Mouse (Mus musculus): ENCODE measurements at regions not wholly inside any gene's neighbourhood (a gene's known extent, or its start where the extent isn't known, plus 50 kb on each side); places are given as distances from the start of the nearest gene placed in this dataset.
A peak's percentile ranks its signal among the peaks of the same experiment; 100 is the strongest.

- no peak for DNase-seq
Observed at GRCm38 (mm10) chr2:116942321-116942791, 63.9 kb downstream of the Tmco5 start.

GRCm38 (mm10) chr2:116948538-116948937 lies 70.0 kb downstream of the Tmco5 start:
- no peak for DNase-seq

GRCm38 (mm10) chr2:116949741-116950140 lies 71.2 kb downstream of the Tmco5 start:
- DNase-seq: no peak

GRCm38 (mm10) chr2:116950154-116950553 lies 71.7 kb downstream of the Tmco5 start:
- DNase-seq: no peak

GRCm38 (mm10) chr2:116951481-116951880 lies 73.0 kb downstream of the Tmco5 start:
- DNase-seq: no peak

- DNase-seq: no peak
Observed at GRCm38 (mm10) chr2:116954280-116954679, 75.8 kb downstream of the Tmco5 start.

- no peak for DNase-seq
Observed at GRCm38 (mm10) chr2:116954896-116955295, 76.4 kb downstream of the Tmco5 start.

- no peak for DNase-seq
Observed at GRCm38 (mm10) chr2:116963116-116963873, 84.8 kb downstream of the Tmco5 start.

- no peak for DNase-seq
Observed at GRCm38 (mm10) chr2:116966266-116966665, 87.8 kb downstream of the Tmco5 start.

GRCm38 (mm10) chr2:116971666-116972613 lies 93.4 kb downstream of the Tmco5 start:
- DNase-seq: peak in 1 of 2 experiments; percentile 10

- DNase-seq: no peak
Observed at GRCm38 (mm10) chr2:116972614-116972985, 94.1 kb downstream of the Tmco5 start.

GRCm38 (mm10) chr2:116973441-116973840 lies 95.0 kb downstream of the Tmco5 start:
- no peak for DNase-seq

GRCm38 (mm10) chr2:116974152-116974551 lies 95.7 kb downstream of the Tmco5 start:
- DNase-seq: no peak

GRCm38 (mm10) chr2:116974569-116975060 lies 96.1 kb downstream of the Tmco5 start:
- DNase-seq: no peak

- no peak for DNase-seq
Observed at GRCm38 (mm10) chr2:116975091-116975600, 96.7 kb downstream of the Tmco5 start.

GRCm38 (mm10) chr2:116975601-116976431 lies 97.3 kb downstream of the Tmco5 start:
- peak; percentile 88 to 92 for DNase-seq

GRCm38 (mm10) chr2:116976432-116976750 lies 97.9 kb downstream of the Tmco5 start:
- no peak for DNase-seq

- DNase-seq: no peak
Observed at GRCm38 (mm10) chr2:116976951-116977503, 98.5 kb downstream of the Tmco5 start.

- DNase-seq: no peak
Observed at GRCm38 (mm10) chr2:116977771-116978600, 99.5 kb downstream of the Tmco5 start.

- DNase-seq: no peak
Observed at GRCm38 (mm10) chr2:116978809-116979208, 100.3 kb downstream of the Tmco5 start.
